Mouse (Mus musculus): ENCODE data around the gene Vmn1r16. TPM values are rescaled to one million over a fixed set of nuclear protein-coding genes. Genes with fewer than 3 reads are reported as not detected.

Gene Vmn1r16
- polyA plus RNA-seq (2012; ENCODE audit: low replicate concordance) = not detected in 2 replicates

GRCm38 (mm10) chr6:57329394-57329793, at the start of gene Vmn1r16:
TSS of gene Vmn1r16 (minus strand) at chr6:57329494.

DNA sequence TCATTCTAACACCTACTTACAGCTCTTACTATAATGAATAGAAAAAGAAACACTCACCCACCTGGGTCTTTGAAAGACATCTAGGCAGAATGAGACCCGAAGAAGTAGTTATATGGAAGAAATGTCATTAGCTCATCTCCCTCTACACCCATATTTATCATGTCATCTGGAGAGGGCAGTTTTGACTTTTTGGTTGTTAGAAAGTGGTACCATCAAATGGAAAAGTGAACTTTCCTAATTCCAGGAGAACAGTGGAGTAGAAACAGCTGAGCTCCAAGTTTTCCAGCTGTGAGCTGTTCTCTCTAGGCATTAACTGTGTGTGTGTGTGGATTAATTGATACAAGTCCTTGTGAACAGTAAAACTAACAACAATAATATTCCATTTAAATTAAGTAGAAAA, 34.3 kb upstream of the Vmn1r16 start, which contains the start of gene Vmn1r17:
TSS of gene Vmn1r17 (minus strand) at position 101 of the 400 bp plus-strand sequence.

Other genes with a start within 250 kb of the Vmn1r16 start
- not detected in 2 replicates for gene Vmn1r10, start 220.0 kb downstream of the Vmn1r16 start, polyA plus RNA-seq (2012; ENCODE audit: low replicate concordance)
- gene Vmn1r11, start 196.0 kb downstream of the Vmn1r16 start, polyA plus RNA-seq (2012; ENCODE audit: low replicate concordance) = not detected in 2 replicates
- gene Vmn1r12, start 172.6 kb downstream of the Vmn1r16 start, polyA plus RNA-seq (2012; ENCODE audit: low replicate concordance) = not detected in 2 replicates
- not detected in 2 replicates for gene Vmn1r13, start 126.2 kb downstream of the Vmn1r16 start, polyA plus RNA-seq (2012; ENCODE audit: low replicate concordance)
- gene Vmn1r14, start 97.8 kb downstream of the Vmn1r16 start, polyA plus RNA-seq (2012; ENCODE audit: low replicate concordance) = not detected in 2 replicates
- not detected in 2 replicates for gene Vmn1r15, start 71.5 kb downstream of the Vmn1r16 start, polyA plus RNA-seq (2012; ENCODE audit: low replicate concordance)
- gene Vmn1r17, start 34.2 kb upstream of the Vmn1r16 start, polyA plus RNA-seq (2012; ENCODE audit: low replicate concordance) = not detected in 2 replicates
- not detected in 2 replicates for gene Vmn1r18, start 66.3 kb upstream of the Vmn1r16 start, polyA plus RNA-seq (2012; ENCODE audit: low replicate concordance)
- not detected in 2 replicates for gene Vmn1r19, start 74.3 kb upstream of the Vmn1r16 start, polyA plus RNA-seq (2012; ENCODE audit: low replicate concordance)
- gene Vmn1r20, start 99.4 kb upstream of the Vmn1r16 start, polyA plus RNA-seq (2012; ENCODE audit: low replicate concordance) = not detected in 2 replicates
- gene Ppm1k, start 206.0 kb upstream of the Vmn1r16 start, polyA plus RNA-seq (2012; ENCODE audit: low replicate concordance) = 0.40 and 4.0 TPM in 2 replicates